Mouse (Mus musculus): ENCODE measurements around the gene Slco2a1.

The Slco2a1 gene

DNA sequence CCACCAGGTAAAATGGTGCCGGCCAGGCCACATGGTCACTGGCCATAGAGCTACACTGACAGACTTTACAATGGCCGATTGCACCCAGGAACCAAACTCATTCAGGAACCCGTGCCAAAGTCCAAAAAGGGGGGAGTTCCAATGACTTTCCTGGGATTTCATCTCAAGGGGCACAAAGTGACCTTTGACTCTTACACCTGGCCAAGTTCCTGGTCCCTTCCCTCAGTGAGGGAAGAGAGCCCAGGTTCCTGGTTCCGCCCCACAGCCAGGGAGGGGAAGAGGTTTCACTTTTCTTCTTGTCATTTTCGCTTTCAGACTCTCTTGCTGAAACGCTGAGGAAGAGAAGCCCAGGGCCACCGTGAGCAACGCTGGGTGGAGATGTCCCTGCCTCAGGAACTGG is at the start of gene Slco2a1:
TSS of gene Slco2a1 (plus strand) at position 251 of the 400 bp plus-strand sequence.
- DNase-seq (ENCODE audit: low spot score), result no peak

DNA sequence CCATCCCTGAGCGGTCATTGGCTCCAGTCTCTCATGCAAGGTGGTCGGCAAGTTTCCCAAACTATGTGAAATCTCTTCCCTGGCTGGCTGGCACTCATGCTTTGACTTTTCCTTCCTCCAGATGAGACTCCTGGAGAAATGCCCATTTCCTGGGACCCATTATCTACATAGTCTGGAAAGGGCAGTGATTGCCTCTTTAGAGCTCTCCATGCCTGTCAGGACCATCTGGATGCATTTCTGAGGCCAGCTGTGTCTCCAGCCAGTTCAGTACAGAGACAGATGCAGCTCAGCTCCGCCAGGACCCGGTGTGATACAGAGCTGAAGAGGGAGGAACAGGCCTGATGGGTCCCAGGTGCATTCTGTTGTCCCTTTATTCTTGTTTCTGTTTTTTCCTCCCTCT is 46.3 kb upstream of the Slco2a1 start:
- DNase-seq (ENCODE audit: low spot score), result no peak

DNA sequence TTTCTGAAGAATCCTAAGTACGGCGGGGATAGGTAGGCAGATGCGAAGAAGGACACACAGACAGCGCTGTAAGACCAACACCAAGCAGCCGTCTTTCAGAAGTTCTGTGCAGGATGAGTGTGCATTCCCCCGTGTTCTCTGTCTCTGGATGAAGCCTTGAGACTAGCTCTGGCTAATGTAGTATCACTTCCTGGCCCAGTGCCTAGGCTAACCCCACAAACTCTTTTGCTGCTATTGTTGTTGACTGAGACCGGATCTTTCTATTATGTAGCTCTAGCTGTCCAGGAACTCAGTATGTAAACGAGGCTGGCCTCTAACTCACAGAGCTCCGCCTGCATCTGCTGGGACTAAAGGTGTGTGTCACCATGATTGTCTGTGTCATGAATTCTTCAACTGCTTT is 43.6 kb upstream of the Slco2a1 start:
- DNase-seq (ENCODE audit: low spot score), result peak; percentile 11

DNA sequence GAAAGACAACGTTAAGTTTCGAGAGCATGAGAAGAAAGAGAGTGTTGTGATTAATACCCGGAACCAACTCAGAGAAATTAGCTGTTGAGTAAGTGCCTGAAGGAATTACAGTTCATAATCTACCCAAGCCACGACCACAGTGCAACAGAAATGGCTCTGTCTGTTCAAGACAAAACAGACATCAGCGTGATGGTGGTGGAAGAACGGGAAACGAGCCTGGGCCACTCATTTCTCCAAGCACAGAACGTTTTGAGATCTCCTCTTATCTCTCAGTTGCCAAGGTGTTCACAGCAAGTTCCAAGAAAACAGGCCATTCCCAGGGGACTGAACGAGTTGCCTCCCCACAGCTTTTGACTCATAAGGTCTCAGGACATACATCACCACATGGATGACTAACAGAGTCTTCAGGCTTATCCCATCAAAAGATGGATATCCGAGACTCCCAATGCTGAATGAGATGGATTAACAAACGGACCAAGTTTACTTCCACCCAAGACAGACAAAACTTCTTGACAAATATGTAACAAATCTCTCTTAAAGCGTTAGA is 42.0 kb upstream of the Slco2a1 start:
- no peak for DNase-seq (ENCODE audit: low spot score)

DNA sequence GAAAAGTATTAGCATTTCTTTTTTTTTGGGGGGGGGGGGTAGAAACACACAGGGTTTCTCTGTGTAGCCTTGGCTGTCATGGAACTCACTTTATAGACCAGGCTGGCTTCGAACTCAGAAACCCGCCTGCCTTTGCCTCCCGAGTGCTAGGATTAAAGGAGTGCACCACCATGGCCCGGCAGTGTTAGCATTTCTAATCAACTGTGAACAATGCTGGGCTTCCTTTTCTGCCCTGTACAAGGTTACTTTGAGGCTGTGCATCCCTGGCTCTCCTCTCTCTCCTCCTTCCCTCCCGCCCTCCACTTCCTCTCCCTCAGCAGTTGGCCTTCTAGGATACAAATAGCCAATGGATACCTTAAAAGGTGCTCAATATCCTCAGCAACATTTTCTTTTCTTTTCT is 39.8 kb upstream of the Slco2a1 start:
- no peak for DNase-seq (ENCODE audit: low spot score)

DNA sequence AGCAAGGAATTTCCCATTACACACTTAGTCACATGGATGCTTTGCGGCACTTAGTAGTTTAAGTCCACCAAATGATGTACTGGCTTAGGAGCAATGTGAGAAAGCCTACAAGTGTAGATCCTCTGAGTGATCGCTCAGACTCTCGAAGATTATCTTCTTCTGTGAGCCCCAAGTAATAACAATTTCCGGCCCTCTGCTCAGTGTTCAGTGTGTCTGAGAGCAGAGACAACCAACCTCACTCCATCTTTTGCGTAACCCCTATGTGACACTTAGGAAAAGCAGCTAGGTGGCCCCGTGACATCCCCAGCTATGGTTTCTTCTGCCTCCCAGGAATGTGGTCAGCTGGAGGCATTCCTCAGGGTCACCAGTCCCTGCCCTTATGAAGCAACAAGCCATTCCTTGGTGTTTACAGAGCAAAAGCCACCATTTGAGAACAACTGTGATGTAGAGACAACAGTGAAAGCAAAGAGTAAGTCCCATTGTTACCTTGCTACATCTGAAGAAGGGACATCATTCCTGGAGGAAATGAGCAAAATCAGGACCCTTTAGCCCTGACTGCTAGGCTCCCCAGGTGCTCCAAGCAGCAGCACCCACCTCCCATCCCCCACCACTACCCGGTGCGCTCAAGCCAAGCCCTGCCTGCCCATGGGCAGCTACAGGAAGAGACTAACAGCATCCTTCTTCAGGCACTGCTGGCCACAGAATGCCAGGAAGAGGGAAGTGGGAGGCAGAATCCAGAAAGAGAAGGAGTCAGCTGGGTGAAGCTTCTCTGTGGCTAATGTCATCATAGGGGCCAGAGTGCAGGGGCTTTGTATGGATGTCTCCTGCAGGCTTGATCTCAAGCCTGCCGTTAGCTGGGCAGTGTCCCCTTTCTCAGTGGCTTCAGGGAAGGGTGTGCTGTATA is 37.2 kb upstream of the Slco2a1 start:
- no peak for DNase-seq (ENCODE audit: low spot score)

DNA sequence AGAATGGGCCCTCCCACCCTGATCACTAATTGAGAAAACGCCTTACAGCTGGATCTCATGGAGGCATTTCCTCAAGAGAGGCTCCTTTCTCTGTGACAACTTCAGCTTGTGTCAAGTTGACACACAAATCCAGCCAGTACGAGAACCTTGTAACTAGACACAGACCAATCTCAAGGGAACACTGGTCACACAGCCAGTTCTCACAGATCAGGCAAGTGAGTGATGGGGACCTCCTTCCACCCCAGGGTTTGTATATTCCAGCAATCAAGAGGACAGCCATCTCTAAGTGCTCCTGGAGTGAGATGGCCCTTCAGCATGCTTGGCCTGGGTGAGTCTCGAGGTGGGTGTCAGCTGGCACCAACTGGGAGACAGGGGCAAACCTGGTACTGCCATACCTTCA is 32.6 kb upstream of the Slco2a1 start:
- no peak for DNase-seq (ENCODE audit: low spot score)

DNA sequence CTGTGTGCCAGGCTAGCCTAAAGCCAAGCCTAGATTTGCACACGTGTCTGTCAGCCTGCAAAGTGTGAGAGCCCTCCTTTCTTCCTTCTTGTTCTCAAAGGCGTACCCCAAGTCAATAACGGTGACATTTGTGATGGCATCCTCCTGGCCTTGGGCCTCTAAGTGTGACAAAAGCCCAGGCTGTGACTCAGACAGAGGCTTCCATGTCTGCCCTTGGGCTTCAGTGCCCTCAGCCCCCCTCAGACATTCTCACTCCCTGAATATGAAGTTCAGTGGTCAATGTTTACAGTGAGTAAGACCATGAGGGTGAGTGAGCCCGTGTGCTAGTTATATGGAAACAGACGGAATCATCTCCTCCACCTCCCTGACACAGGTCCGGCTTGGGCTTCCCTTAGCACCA is 29.8 kb upstream of the Slco2a1 start:
- DNase-seq (ENCODE audit: low spot score), result no peak

DNA sequence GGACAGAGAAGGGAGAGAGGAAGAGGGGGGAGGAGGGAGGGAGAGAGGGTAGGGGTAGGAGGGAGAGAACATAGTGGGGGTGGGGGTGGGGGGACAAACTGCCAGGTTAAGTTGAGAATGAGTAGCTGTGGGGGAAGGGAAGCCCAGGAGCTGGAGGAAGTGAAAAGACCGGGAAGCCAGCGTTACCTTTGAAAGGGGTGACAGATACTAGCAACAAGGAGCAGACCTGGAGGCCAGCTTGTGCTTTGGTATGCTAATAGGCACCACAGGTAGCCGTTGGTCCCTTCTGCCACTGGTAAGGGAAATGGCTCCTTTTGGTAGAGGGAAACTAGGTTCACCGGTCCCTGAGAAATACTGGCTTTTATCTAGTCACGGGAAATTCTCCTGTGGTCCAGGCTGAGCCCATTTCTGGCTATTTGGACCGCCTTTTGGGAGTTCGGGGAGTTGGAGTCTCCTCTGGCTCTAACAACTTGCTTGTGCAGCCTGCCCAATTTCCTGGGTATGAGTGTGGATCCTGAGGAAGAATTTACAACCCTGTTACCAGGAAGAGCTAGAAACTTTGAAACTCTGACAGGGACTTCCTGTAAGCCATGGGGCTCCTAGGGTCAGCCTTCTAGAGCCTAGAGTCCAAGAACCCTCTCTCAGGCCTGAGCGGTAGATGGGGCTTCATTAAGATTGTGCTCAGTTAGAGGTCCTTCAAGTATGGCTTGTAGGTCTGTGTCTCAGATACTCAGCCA is 27.0 kb upstream of the Slco2a1 start:
- DNase-seq (ENCODE audit: low spot score), result no peak

DNA sequence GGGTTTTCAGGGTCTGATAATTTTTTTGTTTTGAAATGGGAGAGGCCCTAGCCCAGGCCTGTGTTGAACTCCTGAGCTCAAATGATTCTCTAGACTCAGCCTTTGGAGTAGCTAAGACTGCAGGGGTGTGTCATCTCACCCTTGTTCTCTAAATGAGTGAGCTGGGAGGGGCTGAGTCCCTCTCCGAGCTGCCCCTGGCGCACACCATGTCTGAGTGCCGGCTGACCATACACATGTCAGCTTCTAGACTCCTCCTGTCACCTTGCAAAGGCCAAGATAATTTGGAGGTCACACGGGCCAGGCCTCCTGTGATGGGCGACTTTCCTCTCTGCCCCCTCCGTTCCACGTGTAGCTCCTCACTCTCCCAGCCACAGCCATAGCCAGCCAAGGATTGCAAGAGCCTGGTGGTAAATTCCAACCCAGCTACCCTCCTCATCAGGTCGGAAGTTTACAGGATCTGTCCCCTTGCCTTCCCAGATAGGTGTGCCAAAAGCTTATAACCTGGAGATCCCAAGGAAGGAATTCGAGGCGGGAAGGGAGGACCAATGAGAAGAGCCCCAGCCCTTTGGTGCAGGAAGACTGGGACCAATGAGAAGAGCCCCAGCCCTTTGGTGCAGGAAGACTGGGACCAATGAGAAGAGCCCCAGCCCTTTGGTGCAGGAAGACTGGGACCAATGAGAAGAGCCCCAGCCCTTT is 26.3 kb upstream of the Slco2a1 start:
- no peak for DNase-seq (ENCODE audit: low spot score)

DNA sequence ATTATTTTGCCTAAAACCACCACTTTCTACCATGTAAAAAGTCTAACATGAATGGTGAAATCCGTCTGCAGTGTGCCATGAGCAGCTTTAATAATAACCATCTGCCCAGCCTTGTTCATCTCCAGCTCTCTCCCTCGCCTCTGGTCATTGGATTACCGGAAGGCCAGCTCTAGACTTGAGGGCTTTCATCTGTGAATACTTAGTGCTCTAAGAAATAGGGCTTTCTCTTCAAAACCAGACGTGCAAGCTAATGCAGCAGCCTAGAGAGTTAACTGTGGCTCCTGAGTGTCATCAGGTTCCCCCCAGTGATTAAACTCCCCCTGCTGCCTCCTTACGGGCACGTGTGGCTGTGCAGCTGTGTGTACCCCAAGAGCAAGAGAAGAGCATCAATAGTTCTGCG is 25.2 kb upstream of the Slco2a1 start:
- no peak for DNase-seq (ENCODE audit: low spot score)

DNA sequence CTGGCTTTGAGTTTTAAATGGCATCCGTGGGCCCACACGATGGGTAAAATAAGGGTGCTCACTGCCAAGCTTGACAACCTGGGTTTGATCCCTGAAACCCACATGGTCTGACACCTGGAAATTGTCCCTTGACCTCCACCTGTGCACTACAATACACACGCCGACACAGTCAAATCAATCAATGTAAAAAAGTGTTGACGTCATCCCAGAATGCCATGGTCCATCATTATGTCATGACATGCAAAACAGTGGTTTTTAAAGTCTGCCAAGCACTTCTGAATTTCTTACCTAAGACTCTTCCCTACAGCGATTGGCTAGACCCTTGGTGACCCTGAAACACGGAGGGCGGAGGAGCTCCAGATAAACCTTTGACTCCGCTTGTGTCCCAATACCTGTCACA is 23.9 kb upstream of the Slco2a1 start:
- no peak for DNase-seq (ENCODE audit: low spot score)

DNA sequence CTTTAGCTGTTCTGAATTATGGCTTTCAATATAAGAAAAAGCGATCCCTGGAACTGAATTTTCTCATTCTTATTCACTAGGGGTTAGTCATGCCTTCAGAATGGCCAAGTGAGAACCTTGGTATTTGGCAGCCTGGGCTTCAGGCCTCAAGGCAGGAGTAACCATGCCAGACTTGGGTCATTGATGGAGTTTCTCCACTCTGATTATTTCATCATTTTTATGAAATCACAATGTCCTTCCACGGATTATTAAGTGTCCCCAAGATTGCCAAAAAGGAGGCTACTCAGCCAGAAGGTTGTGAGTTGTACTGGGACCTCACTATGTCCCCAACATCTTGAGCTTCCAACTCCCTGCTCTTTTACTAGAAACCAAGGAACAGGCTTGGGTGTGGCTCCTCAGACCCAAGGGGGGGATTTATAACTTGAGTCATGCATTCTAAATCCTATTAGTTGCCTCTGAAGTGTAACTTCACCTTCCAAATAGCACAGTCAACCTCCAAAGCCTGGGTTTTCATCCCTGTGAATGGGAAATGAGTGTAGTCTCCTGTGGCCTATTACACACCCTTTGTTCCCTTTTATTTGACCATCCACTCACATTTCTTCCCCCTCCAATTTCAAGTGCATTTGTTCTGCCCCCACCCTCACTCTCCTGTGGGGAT is 16.0 kb upstream of the Slco2a1 start:
- DNase-seq (ENCODE audit: low spot score), result no peak

DNA sequence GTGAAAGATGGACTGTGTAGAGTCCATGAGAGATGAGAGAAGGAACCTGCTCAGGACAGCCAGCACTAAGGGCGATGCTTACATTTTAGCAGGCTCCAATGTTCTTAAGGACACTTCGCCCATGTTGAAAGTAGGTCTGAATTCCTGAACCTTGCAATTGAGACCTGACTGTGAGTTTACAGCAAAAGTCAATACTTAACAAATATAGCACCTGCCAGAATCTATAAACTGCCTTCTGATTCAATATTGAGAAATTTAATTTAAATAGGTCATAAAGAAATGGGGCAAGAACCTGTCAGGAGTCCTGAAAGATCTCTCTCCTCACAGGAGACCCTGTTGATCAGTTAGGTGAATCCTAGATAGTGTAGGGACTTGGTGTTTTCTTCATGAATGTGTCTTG is 12.6 kb upstream of the Slco2a1 start:
- no peak for DNase-seq (ENCODE audit: low spot score)

DNA sequence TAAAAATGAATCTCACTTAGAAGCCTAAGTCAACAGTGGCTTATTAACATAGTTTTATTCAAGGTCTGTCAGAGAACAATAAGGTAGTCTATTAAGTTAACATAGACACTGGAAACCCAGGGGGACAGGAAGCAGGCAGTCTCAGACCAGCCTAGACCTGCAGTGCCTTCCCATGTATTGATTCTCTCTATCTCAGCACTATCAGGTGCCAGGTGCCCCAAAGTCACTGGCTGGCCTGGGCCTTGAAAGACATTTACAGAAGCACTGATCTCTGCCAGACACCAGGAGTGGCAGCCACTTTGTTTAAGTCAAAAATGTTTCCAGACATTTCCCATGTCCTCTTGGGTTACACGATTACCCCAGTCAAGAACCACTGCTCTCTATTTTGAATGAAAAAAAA is 11.4 kb upstream of the Slco2a1 start:
- DNase-seq (ENCODE audit: low spot score), result no peak

DNA sequence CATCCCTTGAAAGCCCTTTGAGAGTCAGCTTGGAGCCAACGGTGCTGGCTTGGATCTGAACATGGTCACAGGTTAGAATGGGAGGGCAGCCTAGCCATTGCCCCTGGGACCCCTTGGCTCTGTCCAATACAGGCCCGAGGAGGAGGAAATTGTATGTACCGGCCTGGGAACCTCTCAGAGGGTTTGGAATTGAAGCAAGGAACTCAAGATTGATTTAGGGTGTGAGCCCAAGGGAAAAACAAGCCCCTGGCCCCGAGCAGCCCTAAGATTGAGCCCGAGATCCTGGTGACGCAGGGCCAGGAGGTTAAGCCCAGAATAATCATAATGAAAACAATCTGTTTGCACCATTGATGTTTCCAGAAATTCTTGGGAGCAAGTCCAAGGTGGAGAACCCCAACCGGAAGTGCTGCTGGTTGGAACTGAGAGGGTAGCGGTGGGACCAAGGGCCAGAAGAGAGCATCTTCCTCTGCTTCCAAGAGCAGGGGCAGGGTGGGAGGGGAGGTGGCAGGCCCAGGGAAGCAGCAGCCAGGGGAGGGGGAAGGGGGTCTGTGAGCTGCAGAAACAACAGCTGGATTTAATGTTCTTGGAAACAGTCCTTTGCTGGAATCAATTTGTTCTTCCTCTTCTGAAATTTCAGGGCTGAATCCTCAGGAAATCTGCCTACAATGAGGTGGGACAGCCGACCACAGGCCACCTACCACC is 10.6 kb upstream of the Slco2a1 start:
- DNase-seq (ENCODE audit: low spot score), result peak; percentile 33

DNA sequence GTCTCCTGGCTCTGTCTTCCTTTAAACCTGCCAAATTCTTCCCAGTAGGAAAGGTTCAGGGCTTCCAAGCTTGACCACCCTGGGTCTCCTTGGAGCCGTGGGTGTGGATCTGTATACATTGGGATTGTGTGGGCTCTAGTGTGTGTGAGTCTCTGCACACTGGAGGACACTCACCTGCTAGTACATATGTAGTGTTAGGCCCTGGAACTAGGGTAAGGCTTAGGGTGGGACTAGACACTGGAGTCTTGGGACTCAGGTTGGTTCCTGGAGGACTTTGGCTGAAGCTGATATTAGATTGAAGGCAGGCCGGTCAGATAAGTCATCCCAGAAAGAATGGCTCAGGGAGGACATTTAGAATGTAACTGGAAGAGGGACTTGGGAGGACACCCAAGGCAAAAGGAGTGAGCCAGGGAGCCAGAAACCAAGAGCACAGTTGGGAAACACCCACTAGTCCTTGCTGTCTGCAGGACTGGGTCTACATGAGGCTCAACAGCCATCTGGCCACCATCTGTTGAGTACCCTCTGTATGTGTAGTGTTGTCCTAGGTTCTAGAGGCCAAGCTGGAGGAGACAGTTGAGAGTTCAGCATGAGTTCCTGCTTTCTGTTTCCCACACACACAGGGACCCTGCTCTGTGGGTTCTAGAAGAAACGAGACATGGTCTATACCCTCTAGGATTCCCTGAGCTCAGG is 9.4 kb upstream of the Slco2a1 start:
- no peak for DNase-seq (ENCODE audit: low spot score)

DNA sequence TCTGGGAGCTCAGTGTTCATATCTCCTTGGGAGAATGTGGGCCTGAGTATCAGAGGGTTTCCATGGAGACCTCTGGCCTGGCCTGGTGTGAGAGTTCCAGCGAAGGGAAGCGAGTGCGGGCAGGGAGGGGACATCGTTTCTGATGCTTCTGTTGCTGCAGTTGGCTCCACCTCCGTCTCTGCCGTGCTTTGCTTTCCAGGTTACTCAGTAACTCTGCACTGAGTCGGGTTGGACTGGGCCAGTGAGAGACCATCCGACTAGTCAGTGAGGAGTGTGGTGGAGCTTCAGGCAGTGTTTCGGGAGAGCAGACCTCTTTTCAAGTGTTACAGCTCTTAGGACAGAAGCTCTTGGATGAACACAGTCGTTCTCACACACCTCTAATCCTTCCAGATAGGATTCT is 8.6 kb upstream of the Slco2a1 start:
- DNase-seq (ENCODE audit: low spot score), result no peak

DNA sequence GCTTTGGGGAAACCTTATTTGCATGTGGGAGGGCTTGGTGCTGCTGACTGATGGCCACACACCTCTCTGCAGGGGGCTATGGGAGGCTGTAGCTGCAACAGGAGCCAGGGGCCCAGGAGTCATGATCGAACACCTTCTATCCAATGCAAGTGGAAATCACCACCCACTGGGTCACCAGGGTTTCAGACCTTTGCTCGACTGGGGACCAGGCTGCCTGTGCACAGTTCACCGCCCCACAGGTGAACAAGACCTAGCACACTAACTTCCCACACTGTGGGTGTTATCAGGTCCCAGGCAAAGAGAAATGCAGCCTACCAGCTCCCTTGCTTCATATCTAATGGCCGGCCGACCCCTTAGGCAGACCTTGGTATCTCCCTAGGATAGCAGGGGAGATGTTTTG is 8.1 kb upstream of the Slco2a1 start:
- no peak for DNase-seq (ENCODE audit: low spot score)

DNA sequence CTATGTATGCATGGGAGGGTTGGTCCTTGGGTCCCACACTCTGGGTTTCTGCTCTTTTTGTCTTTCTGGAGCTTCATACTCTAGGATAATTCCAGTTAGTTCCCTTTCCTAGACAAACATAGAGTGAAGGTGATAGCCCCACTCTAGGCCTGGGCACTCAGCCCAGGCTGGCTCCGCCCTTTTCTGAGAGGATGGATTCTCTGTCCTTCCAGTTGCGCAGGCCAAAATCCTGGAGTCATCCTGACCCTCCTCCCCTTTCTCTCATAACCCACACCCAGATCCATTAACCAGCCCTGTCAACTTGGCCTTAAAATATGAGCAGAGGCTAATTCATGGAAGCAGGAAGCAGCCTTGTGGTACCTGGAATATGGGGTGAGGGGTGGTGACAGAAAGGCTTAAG is 6.7 kb upstream of the Slco2a1 start:
- DNase-seq (ENCODE audit: low spot score), result no peak

DNA sequence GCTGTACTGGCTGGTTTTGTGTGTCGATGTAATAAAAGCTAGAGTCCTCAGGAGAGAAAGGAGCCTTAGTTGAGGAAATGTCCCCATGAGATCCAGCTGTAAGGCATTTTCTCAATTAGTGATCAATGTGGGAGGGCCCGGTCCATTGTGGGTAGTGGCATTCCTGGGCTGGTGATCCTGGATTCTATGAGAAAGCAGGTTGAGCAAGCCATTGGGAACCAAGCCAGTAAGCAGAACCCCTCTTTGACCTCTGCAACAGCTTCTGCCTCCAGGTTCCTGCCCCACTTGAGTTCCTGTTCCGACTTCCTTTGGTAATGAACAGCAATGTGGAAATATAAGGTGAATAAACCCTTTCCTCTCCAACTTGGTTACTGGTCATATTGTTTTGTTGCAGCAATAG is 6.1 kb upstream of the Slco2a1 start:
- no peak for DNase-seq (ENCODE audit: low spot score)
